Mouse (Mus musculus) myocyte (in vitro differentiated cells): ENCODE measurements at regions not wholly inside any gene's neighbourhood (a gene's known extent, or its start where the extent isn't known, plus 50 kb on each side); places are given as distances from the start of the nearest gene placed in this dataset.
"Not testable (repeated sequence)": the region's sequence is repeated elsewhere in the genome, so short reads cannot be mapped to it uniquely, and the experiment has no call there.

Source experiments
- CEBPB ChIP-seq: IDR thresholded peaks from 2 replicates; pipeline ENCODE4 v1.6.1; 2011; ENCODE audit warnings: mild to moderate bottlenecking, moderate library complexity; ENCODE audit not compliant: poor library complexity, insufficient read depth, severe bottlenecking
- E2F4 ChIP-seq: IDR thresholded peaks from one replicate; pipeline ENCODE4 v1.6.1; 2011; ENCODE audit warnings: mild to moderate bottlenecking, control low read depth, moderate library complexity; ENCODE audit not compliant: insufficient read depth
- MAX ChIP-seq: IDR thresholded peaks from one replicate; pipeline ENCODE4 v1.6.1; 2011; ENCODE audit warnings: low read depth, mild to moderate bottlenecking, control low read depth
- POLR2A ChIP-seq: IDR thresholded peaks from one replicate; pipeline ENCODE4 v1.6.1; 2011; ENCODE audit warnings: low read depth, mild to moderate bottlenecking, control low read depth, moderate library complexity; ENCODE audit not compliant: insufficient read length
- POLR2AphosphoS2 ChIP-seq: IDR thresholded peaks from one replicate; pipeline ENCODE4 v1.6.1; 2011; ENCODE audit warnings: low read depth, control low read depth; ENCODE audit not compliant: insufficient read length
- TCF12 ChIP-seq: IDR thresholded peaks from one replicate; pipeline ENCODE4 v1.6.1; 2011; ENCODE audit warnings: mild to moderate bottlenecking, control low read depth; ENCODE audit not compliant: poor library complexity, insufficient read depth, severe bottlenecking
- USF1 ChIP-seq: IDR thresholded peaks from one replicate; pipeline ENCODE4 v1.6.1; 2011; ENCODE audit warnings: low read depth, mild to moderate bottlenecking, control low read depth, moderate library complexity

GRCm38 (mm10) chr14:53283350-53284141 is 788.0 kb upstream of the Olfr1507 start:
- TF ChIP-seq POLR2A, E2F4, MAX, USF1, CEBPB, TCF12, POLR2AphosphoS2: not testable (repeated sequence)
